Mouse (Mus musculus) erythroblast, embryonic 14.5 days (primary cell): ENCODE data around the gene Gm3776.
"Not testable (repeated sequence)": the region's sequence is repeated elsewhere in the genome, so short reads cannot be mapped to it uniquely, and the experiment has no call there.

Experiments
- GATA1 ChIP-seq: IDR thresholded peaks from 2 replicates; pipeline ENCODE4 v1.6.1; 2012; ENCODE audit warnings: low read length, inconsistent platforms, mixed read lengths
- TAL1 ChIP-seq: IDR thresholded peaks from 3 replicates; pipeline ENCODE4 v1.6.1; 2012; ENCODE audit warnings: low read length, inconsistent platforms, mixed read lengths

GRCm38 (mm10) chr9:78289063-78289462 lies 32.1 kb downstream of the Gm3776 start:
- not testable (repeated sequence) for TF ChIP-seq TAL1, GATA1
